Mouse (Mus musculus): ENCODE measurements around the gene Ldlrad3. TPM values are rescaled to one million over a fixed set of nuclear protein-coding genes. Genes with fewer than 3 reads are reported as not detected.

Ldlrad3 gene
- polyA plus RNA-seq, 2 experiments: 45.1 to 49.7 TPM

DNA sequence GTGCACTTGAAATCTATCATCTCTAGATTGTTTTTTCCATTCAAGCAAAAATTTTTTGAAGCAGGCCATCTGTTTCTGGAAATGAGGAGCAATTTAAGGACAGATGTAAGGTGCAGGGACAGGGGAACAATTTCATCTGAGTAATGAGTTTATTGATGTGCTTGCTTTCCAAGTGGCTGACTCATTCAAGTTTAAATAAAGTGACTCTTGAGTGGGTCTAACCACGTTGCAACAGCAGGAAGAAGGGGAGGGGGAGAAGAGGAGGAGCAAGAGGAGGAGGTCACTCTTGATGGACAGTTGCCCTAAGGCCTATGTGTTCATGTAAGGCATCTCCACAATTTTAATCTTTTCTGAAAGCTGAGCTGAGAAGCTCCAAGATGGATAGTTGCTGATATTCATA is 184.5 kb downstream of the Ldlrad3 start:
- TF ChIP-seq POLR2A (IDR thresholded peaks at IDR 0.05; ENCODE audit: borderline replicate concordance, extremely low read depth, insufficient read depth, insufficient read length): no peak
- DNase-seq (ENCODE audit: low spot score): no peak
- 18% methylated on average over 1 of the region's 1 CpGs for WGBS
- Histone ChIP-seq H3K9ac (ENCODE audit: low read depth, low read length, severe bottlenecking) (no peak overlapping the region), H3K27me3 (ENCODE audit: control insufficient read depth, insufficient read depth, low read length) (no peaks in the 10 kb centered on the region), H3K4me2 (replicated peaks; ENCODE audit: low read depth, low read length, severe bottlenecking) (no peak overlapping the region), H3K4me3 (replicated peaks; ENCODE audit: low read length) (no peak overlapping the region), H3K4me1 (ENCODE audit: control insufficient read depth, insufficient read depth, low read length) (peaks cover 42% of the 10 kb centered on the region), H3K9me3 (ENCODE audit: control insufficient read depth, low read length) (no peaks in the 10 kb centered on the region), H3K36me3 (ENCODE audit: control insufficient read depth, insufficient read depth, low read length) (no peaks in the 10 kb centered on the region), H3K27ac (replicated peaks; ENCODE audit: low read depth, low read length) (no peak overlapping the region)
- no peak for ATAC-seq (ENCODE audit: low FRiP score, low read depth)

DNA sequence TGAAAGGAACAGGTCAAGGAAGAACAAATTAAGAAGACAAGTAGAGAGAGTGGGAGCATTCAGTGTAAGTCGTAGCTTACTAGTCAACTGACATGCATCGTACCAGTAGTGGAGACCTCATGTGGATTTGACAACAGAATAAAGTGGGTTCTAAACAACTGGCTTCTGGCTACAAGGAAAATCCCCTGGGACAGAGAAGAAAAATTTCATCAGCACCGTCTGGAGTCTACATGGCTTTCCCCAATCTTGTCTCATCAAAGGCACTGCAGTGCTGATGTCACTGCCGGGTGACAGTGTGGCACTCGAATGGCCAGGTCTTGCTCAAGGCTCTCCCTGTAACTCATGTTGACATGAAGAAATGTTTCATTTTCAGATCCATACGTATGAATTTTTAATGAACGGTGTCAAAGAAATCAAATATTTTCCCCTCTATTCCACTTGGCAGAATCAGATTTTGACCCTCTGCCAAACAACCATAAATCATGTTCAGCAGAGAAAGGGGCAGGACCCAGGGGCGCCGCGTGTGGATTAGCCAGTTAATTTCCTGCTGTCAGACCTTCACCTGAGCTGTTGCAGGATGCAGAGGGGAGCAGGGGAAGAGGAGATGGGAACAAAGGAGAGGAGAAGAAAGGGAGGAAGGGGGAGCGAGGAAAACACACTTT is 187.1 kb downstream of the Ldlrad3 start:
- DNase-seq (ENCODE audit: low spot score) (peak; percentile 57), ATAC-seq (ENCODE audit: low FRiP score, low read depth) (no peak)
- Histone ChIP-seq H3K4me2 (replicated peaks; ENCODE audit: low read depth, low read length, severe bottlenecking) (no peak overlapping the region), H3K36me3 (ENCODE audit: control insufficient read depth, insufficient read depth, low read length) (no peaks in the 10 kb centered on the region), H3K27me3 (ENCODE audit: control insufficient read depth, insufficient read depth, low read length) (no peaks in the 10 kb centered on the region), H3K4me1 (ENCODE audit: control insufficient read depth, insufficient read depth, low read length) (peaks cover 25% of the 10 kb centered on the region), H3K27ac (replicated peaks; ENCODE audit: low read depth, low read length) (no peak overlapping the region), H3K9me3 (ENCODE audit: control insufficient read depth, low read length) (no peaks in the 10 kb centered on the region), H3K4me3 (replicated peaks; ENCODE audit: low read length) (no peak overlapping the region), H3K9ac (ENCODE audit: low read depth, low read length, severe bottlenecking) (no peak overlapping the region)
- TF ChIP-seq POLR2A (IDR thresholded peaks at IDR 0.05; ENCODE audit: borderline replicate concordance, extremely low read depth, insufficient read depth, insufficient read length): no peak
- WGBS: 41% methylated on average over 11 of the region's 11 CpGs

DNA sequence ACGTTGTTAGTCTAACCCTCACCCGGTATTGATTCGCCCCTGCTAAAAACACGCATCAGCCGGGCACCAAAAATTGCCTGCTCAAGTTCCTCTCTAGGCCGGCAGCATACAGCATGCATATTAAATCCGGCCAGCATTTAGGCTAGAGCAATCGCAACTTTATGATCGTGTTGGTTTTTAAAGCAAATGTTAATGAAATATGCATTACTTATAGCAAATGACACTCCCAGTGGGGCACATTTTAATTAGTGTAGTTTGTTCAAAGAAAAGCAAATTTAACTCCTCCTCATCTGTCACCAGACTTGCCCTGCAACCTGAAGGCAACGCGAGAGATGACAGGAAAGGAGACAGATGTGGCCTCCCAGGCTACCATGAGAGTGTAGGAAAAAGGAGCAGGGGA is 189.2 kb downstream of the Ldlrad3 start:
- Histone ChIP-seq H3K4me1 (ENCODE audit: control insufficient read depth, insufficient read depth, low read length) (peaks cover 16% of the 10 kb centered on the region), H3K4me2 (replicated peaks; ENCODE audit: low read depth, low read length, severe bottlenecking) (no peak overlapping the region), H3K9ac (ENCODE audit: low read depth, low read length, severe bottlenecking) (no peak overlapping the region), H3K36me3 (ENCODE audit: control insufficient read depth, insufficient read depth, low read length) (no peaks in the 10 kb centered on the region), H3K9me3 (ENCODE audit: control insufficient read depth, low read length) (no peaks in the 10 kb centered on the region), H3K27ac (replicated peaks; ENCODE audit: low read depth, low read length) (no peak overlapping the region), H3K27me3 (ENCODE audit: control insufficient read depth, insufficient read depth, low read length) (no peaks in the 10 kb centered on the region), H3K4me3 (replicated peaks; ENCODE audit: low read length) (no peak overlapping the region)
- no peak for TF ChIP-seq POLR2A (IDR thresholded peaks at IDR 0.05; ENCODE audit: borderline replicate concordance, extremely low read depth, insufficient read depth, insufficient read length)
- ATAC-seq (ENCODE audit: low FRiP score, low read depth): no peak
- DNase-seq (ENCODE audit: low spot score): no peak
- 53% methylated on average over 11 of the region's 11 CpGs for WGBS

DNA sequence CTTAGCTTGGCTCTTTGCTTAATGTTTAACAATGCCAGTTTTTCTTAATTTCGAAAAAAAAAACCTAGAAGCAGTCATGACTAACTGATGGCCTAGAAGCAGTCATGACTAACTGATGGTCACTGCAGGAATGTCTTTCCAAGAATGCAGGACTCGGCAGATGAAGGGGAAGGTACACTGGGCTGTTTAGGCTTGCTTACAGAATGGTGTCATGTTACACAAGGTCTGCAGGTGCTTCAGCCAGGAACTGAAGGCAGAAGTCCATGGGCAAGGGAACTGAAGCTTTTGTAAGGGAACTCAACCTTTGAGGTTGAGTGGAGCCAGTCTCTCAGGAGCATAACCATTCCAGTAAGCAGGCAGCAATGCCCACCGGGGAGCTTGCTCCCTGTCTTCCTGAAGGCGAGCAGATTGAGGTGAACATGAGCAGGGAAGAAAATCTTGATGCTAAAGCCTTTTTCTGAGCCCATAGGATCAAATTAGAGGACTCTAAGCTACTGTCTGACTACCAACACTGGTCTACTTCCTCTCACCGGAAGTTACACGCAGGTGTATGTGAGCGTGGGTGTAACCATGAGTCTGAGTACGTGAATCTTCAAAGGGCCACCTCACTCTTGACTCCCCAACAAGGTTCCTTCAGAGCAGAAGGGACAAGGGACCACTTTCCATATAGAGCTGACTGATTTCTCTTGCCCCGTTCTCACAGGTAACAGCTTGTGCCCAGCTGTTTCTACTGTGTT is 193.4 kb downstream of the Ldlrad3 start:
- Histone ChIP-seq H3K27me3 (ENCODE audit: control insufficient read depth, insufficient read depth, low read length) (no peaks in the 10 kb centered on the region), H3K9ac (ENCODE audit: low read depth, low read length, severe bottlenecking) (no peak overlapping the region), H3K27ac (replicated peaks; ENCODE audit: low read depth, low read length) (no peak overlapping the region), H3K36me3 (ENCODE audit: control insufficient read depth, insufficient read depth, low read length) (no peaks in the 10 kb centered on the region; the same call in 1 of the 2 replicates), H3K9me3 (ENCODE audit: control insufficient read depth, low read length) (no peaks in the 10 kb centered on the region), H3K4me2 (replicated peaks; ENCODE audit: low read depth, low read length, severe bottlenecking) (no peak overlapping the region), H3K4me1 (ENCODE audit: control insufficient read depth, insufficient read depth, low read length) (peaks cover 2% of the 10 kb centered on the region; the same call in 1 of the 2 replicates), H3K4me3 (replicated peaks; ENCODE audit: low read length) (no peak overlapping the region)
- WGBS: 77% methylated on average over 9 of the region's 9 CpGs
- no peak for TF ChIP-seq POLR2A (IDR thresholded peaks at IDR 0.05; ENCODE audit: borderline replicate concordance, extremely low read depth, insufficient read depth, insufficient read length)
- no peak for ATAC-seq (ENCODE audit: low FRiP score, low read depth)
- DNase-seq (ENCODE audit: low spot score): no peak

DNA sequence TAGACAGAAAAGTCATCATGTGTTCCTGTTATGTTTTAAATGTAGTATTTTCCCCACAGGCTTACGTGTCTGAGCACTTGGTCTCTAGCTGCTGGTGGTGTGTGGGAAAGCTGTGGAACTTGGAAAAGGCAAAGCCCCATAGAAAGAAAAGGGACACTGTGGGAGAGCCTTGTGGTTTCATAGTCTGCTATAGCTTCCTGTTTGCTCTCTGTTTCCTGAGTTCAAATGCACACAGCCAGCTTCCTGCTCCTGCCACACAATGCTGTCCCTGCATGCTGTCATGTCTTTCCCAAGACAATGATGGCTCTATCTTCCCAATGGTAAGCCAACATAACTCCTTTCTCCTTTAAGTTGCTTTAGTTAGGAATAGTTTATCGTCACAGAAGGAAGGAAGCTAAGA is 194.5 kb downstream of the Ldlrad3 start:
- Histone ChIP-seq H3K9ac (ENCODE audit: low read depth, low read length, severe bottlenecking) (no peak overlapping the region), H3K4me3 (replicated peaks; ENCODE audit: low read length) (no peak overlapping the region), H3K4me2 (replicated peaks; ENCODE audit: low read depth, low read length, severe bottlenecking) (no peak overlapping the region), H3K27ac (replicated peaks; ENCODE audit: low read depth, low read length) (no peak overlapping the region), H3K36me3 (ENCODE audit: control insufficient read depth, insufficient read depth, low read length) (no peaks in the 10 kb centered on the region; the same call in 1 of the 2 replicates), H3K4me1 (ENCODE audit: control insufficient read depth, insufficient read depth, low read length) (peaks cover 11% of the 10 kb centered on the region), H3K9me3 (ENCODE audit: control insufficient read depth, low read length) (no peaks in the 10 kb centered on the region), H3K27me3 (ENCODE audit: control insufficient read depth, insufficient read depth, low read length) (no peaks in the 10 kb centered on the region)
- DNase-seq (ENCODE audit: low spot score) (no peak), ATAC-seq (ENCODE audit: low FRiP score, low read depth) (no peak)
- no peak for TF ChIP-seq POLR2A (IDR thresholded peaks at IDR 0.05; ENCODE audit: borderline replicate concordance, extremely low read depth, insufficient read depth, insufficient read length)
- 84% methylated on average over 2 of the region's 2 CpGs for WGBS
